8 mouse cellular contexts compared by ENCODE assay signal in the genomic region with DNA sequence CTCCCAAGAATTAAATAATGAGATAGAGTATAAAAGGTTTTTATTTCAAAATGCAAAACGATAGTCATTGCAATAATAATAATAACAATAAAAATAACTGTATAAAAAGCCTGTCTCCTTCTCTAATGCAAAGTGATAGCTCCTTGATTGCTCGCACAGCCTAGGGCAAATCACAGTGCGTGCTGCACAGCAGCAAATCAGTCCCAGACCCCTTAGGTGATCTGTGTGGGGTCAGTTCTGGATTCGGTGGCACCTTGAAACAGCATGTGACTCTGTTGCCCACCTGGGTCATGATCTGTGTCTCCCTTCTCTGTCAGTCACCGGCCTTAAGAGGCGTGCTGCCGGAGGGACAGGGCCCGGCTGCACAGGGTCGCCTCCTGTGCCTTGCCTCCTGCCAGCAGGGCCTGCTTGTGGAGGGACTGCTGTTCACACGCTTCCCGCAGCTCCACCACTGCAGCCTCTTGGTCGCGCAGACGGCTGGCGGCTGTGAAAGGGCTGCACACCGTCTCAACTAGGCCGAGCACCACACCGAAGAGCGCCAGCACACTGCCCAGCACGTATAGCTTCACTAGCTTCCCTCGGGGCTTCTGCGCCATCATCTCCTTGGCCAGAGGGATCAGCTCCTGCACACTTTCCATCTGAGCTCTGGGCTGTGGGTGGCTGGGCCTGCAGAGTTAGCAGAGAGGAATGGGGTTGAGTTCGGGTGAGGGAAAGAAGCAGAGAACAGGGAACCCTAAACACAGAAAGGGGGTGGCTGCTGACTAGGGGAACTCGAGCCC. TPM values are rescaled to one million over a fixed set of nuclear protein-coding genes. Genes with fewer than 3 reads are reported as not detected.
DNase-seq lines count a peak whose midpoint lies in the region; ATAC-seq and TF ChIP-seq lines count a peak whose summit lies in the region.

No protein-coding gene starts in this region.

- peak overlapping the region; percentile 55 for H3K9ac ChIP-seq in forebrain, embryonic 14.5 days (ENCODE audit: low read length)
- H3K9ac ChIP-seq in hindbrain, postnatal 0 days (replicated peaks; ENCODE audit: low read length) = peak overlapping the region; percentile 40

- DNase-seq in layer of hippocampus, adult 11-12 months (ENCODE audit: low spot score) = peak; percentile 31
- no peak for DNase-seq in layer of hippocampus, adult 9-10 months (ENCODE audit: low spot score)
- peak; percentile 43 for DNase-seq in cerebellum, adult 11-12 months
- DNase-seq in forebrain, embryonic 14.5 days (ENCODE audit: low spot score) = peak; percentile 31
- DNase-seq in hindbrain, postnatal 0 days (ENCODE audit: low spot score) = peak; percentile 55
- peak; percentile 24 for DNase-seq in liver
- no peak for DNase-seq in T-cell, adult 2 months (ENCODE audit: low spot score)

- H3K4me1 ChIP-seq in forebrain, embryonic 14.5 days (ENCODE audit: control insufficient read depth, insufficient read depth, low read length) = no peaks in the 10 kb centered on the region
- H3K4me1 ChIP-seq in hindbrain, postnatal 0 days (ENCODE audit: insufficient read depth, low read length) = 0 out of 2 replicates have a peak, but pooled peaks cover 4% of the 10 kb centered on the region

- H3K4me2 ChIP-seq in forebrain, embryonic 14.5 days (ENCODE audit: low read length) = peak overlapping the region; percentile 51
- peak overlapping the region; percentile 52 for H3K4me2 ChIP-seq in hindbrain, postnatal 0 days (ENCODE audit: low read depth, low read length)

- no peaks in the 10 kb centered on the region for H3K9me3 ChIP-seq in forebrain, embryonic 14.5 days (replicated peaks; ENCODE audit: control insufficient read depth, low read length)
- H3K9me3 ChIP-seq in hindbrain, postnatal 0 days (ENCODE audit: low read length) = no peaks in the 10 kb centered on the region

- H3K27me3 ChIP-seq in forebrain, embryonic 14.5 days (replicated peaks; ENCODE audit: control insufficient read depth, insufficient read depth, low read length) = no peaks in the 10 kb centered on the region
- no peaks in the 10 kb centered on the region for H3K27me3 ChIP-seq in hindbrain, postnatal 0 days (ENCODE audit: insufficient read depth, low read length)

- no peaks in the 10 kb centered on the region for H3K36me3 ChIP-seq in forebrain, embryonic 14.5 days (ENCODE audit: control insufficient read depth, insufficient read depth, low read length)
- H3K36me3 ChIP-seq in hindbrain, postnatal 0 days (ENCODE audit: insufficient read depth, low read length) = no peaks in the 10 kb centered on the region

- H3K27ac ChIP-seq in forebrain, embryonic 14.5 days (ENCODE audit: low read depth, low read length) = peak overlapping the region; percentile 36; the same call in 1 of the 2 replicates
- peak overlapping the region; percentile 78 for H3K27ac ChIP-seq in hindbrain, postnatal 0 days

- 12% methylated on average over 24 of the region's 24 CpGs for WGBS in forebrain, embryonic 14.5 days
- 16% methylated on average over 24 of the region's 24 CpGs for WGBS in hindbrain, postnatal 0 days

- no peak for TF ChIP-seq CTCF in hindbrain, postnatal 0 days (IDR thresholded peaks at IDR 0.05; ENCODE audit: low read depth)

- peak; percentile 74 for ATAC-seq in forebrain, embryonic 14.5 days
- peak; percentile 68 for ATAC-seq in hindbrain, postnatal 0 days
- ATAC-seq in monocyte, adult 5-6 weeks (replicated peaks; ENCODE audit: insufficient number of reproducible peaks, low FRiP score, low TSS enrichment, poor library complexity, severe bottlenecking) = peak; percentile 2; the same call in 1 of the 2 replicates

- peak overlapping the region; percentile 16 for H3K4me3 ChIP-seq in forebrain, embryonic 14.5 days (ENCODE audit: low read depth, low read length)
- peak overlapping the region; percentile 25 for H3K4me3 ChIP-seq in hindbrain, postnatal 0 days (ENCODE audit: low read length)

RNA-seq across cellular contexts. Expression of a gene that starts 0.7 kb away (rescaled TPM):
- 4.7 and 5.8 TPM in 2 replicates for polyA plus RNA-seq in forebrain, embryonic 14.5 days (2014; fragmentation: Nextera tagmentation; extraction: Ambion mirVana)
- 7.4 and 12.1 TPM in 2 replicates for total RNA-seq in hindbrain, postnatal 0 days (2014; rRNA removed)
- polyA plus RNA-seq in hindbrain, postnatal 0 days (2015; fragmentation: Nextera tagmentation; extraction: Ambion mirVana) = 7.0 and 9.1 TPM in 2 replicates
- 41.0 to 151 TPM (median 72.9 TPM) in 3 replicates for total RNA-seq in monocyte, adult 5-6 weeks (2017)

RNA-seq across cellular contexts. Expression of a gene that starts 8.5 kb away (rescaled TPM):
- 0.41 and 0.47 TPM in 2 replicates for polyA plus RNA-seq in forebrain, embryonic 14.5 days (2014; fragmentation: Nextera tagmentation; extraction: Ambion mirVana)
- 2.3 and 2.5 TPM in 2 replicates for total RNA-seq in hindbrain, postnatal 0 days (2014; rRNA removed)
- polyA plus RNA-seq in hindbrain, postnatal 0 days (2015; fragmentation: Nextera tagmentation; extraction: Ambion mirVana) = 2.5 and 2.7 TPM in 2 replicates
- 101 to 156 TPM (median 112 TPM) in 3 replicates for total RNA-seq in monocyte, adult 5-6 weeks (2017)

Comparison
In these comparisons a context has a peak if more than half of its experiments do, and no peak if none do; other contexts are left out.
1. DNase-seq: peak in layer of hippocampus, adult 11-12 months (single experiment), cerebellum, adult 11-12 months (single experiment), forebrain, embryonic 14.5 days (single experiment), hindbrain, postnatal 0 days (single experiment) and liver (single experiment); none in layer of hippocampus, adult 9-10 months (single experiment) and T-cell, adult 2 months (single experiment).
2. ATAC-seq: peak in every context shown above with its lines; median percentile 74 in forebrain, embryonic 14.5 days; 68 in hindbrain, postnatal 0 days; 2 in monocyte, adult 5-6 weeks.
3. RNA of a gene that starts 8.5 kb away (total RNA-seq): 101 to 156 TPM in monocyte, adult 5-6 weeks; 2.3 to 2.5 TPM in hindbrain, postnatal 0 days; every median in the first group is over 10 times any median in the second.